Mouse (Mus musculus) heart, embryonic 12.5 days (tissue): ENCODE results near the gene Otogl. TPM values are rescaled to one million over a fixed set of nuclear protein-coding genes. Genes with fewer than 3 reads are reported as not detected.
"Not testable (repeated sequence)": the region's sequence is repeated elsewhere in the genome, so short reads cannot be mapped to it uniquely, and the experiment has no call there.

Source experiments
- ATAC-seq: fragments of 200-750 bp; cut with Nextera tagmentation; 2 replicates; pipeline ENCODE4 v1.8.0; 2017; ENCODE audit warnings: moderate TSS enrichment, moderate library complexity; ENCODE audit not compliant: insufficient number of reproducible peaks, low FRiP score
- H3K27ac ChIP-seq: fragments of 300-500 bp; sonication (generic); 2 replicates; pipeline ENCODE4 v1.5.1; 2016; ENCODE audit warnings: mild to moderate bottlenecking, moderate library complexity; ENCODE audit not compliant: poor library complexity, severe bottlenecking
- H3K27me3 ChIP-seq: fragments of 300-500 bp; sonication (generic); replicated peaks from 2 replicates; pipeline ENCODE4 v1.6.1; 2016; ENCODE audit warnings: mild to moderate bottlenecking, moderate library complexity
- H3K36me3 ChIP-seq: fragments of 300-500 bp; sonication (generic); 2 replicates; pipeline ENCODE4 v1.6.1; 2016; ENCODE audit warnings: mild to moderate bottlenecking, moderate library complexity
- H3K4me1 ChIP-seq: fragments of 300-500 bp; sonication (generic); replicated peaks from 2 replicates; pipeline ENCODE4 v1.6.1; 2016; ENCODE audit warnings: mild to moderate bottlenecking
- H3K4me2 ChIP-seq: fragments of 300-500 bp; sonication (generic); 2 replicates; pipeline ENCODE4 v1.6.1; 2016; ENCODE audit warnings: mild to moderate bottlenecking, moderate library complexity
- H3K4me3 ChIP-seq: fragments of 300-500 bp; sonication (generic); 2 replicates; pipeline ENCODE4 v1.5.1; 2016; ENCODE audit warnings: mild to moderate bottlenecking
- H3K9ac ChIP-seq: fragments of 300-500 bp; sonication (generic); 2 replicates; pipeline ENCODE4 v1.6.1; 2016; ENCODE audit warnings: mild to moderate bottlenecking, moderate library complexity
- H3K9me3 ChIP-seq: fragments of 300-500 bp; sonication (generic); replicated peaks from 2 replicates; pipeline ENCODE4 v1.6.1; 2016; ENCODE audit warnings: mild to moderate bottlenecking, moderate library complexity
- WGBS: fragments of 180-500 bp; shearing (Covaris S2); methylation state at CpG from one replicate; pipeline ENCODE4 v1.1.7; 2016; 5-methylcytosine and 5-hydroxymethylcytosine counted together
- polyA plus RNA-seq: library from polyadenylated mRNA; unstranded; fragments of >200 nt; fragmentation: Nextera tagmentation; extraction: Ambion mirVana; gene quantifications from 2 replicates; pipeline ENCODE4 v1.2.1, GENCODE M21; 2016

Gene Otogl
- polyA plus RNA-seq, 1 experiment from 2014 or later: 0.13 TPM

GRCm38 (mm10) chr10:107804285-107804684 lies 107.6 kb downstream of the Otogl start:
- not testable (repeated sequence) for H3K36me3 ChIP-seq, H3K4me3 ChIP-seq, H3K27ac ChIP-seq, ATAC-seq, H3K9ac ChIP-seq, H3K9me3 ChIP-seq, H3K4me2 ChIP-seq, H3K27me3 ChIP-seq
- WGBS: 74% methylated on average over 2 of the region's 2 CpGs
- peaks cover 30% of the 10 kb centered on the region for H3K4me1 ChIP-seq

- Histone ChIP-seq H3K4me1 (peaks cover 15% of the 10 kb centered on the region), H3K9me3 (no peaks in the 10 kb centered on the region), H3K4me2 (no peak overlapping the region), H3K27me3 (no peaks in the 10 kb centered on the region), H3K4me3 (no peak overlapping the region), H3K27ac (no peak overlapping the region), H3K36me3 (no peaks in the 10 kb centered on the region), H3K9ac (no peak overlapping the region)
- WGBS: 8% methylated on average over 7 of the region's 7 CpGs
- no peak for ATAC-seq
Measured at GRCm38 (mm10) chr10:107799671-107800353, 112.1 kb downstream of the Otogl start.

GRCm38 (mm10) chr10:107794812-107795756 lies 116.8 kb downstream of the Otogl start:
- Histone ChIP-seq H3K4me2 (no peak overlapping the region), H3K4me3 (no peak overlapping the region), H3K9ac (no peak overlapping the region), H3K4me1 (peaks cover 4% of the 10 kb centered on the region; the same call in 1 of the 2 replicates), H3K27ac (no peak overlapping the region), H3K27me3 (no peaks in the 10 kb centered on the region), H3K36me3 (no peaks in the 10 kb centered on the region), H3K9me3 (no peaks in the 10 kb centered on the region)
- ATAC-seq: no peak
- WGBS: 74% methylated on average over 10 of the region's 10 CpGs

GRCm38 (mm10) chr10:107792491-107792890 lies 119.4 kb downstream of the Otogl start:
- Histone ChIP-seq H3K27ac (no peak overlapping the region), H3K4me3 (no peak overlapping the region)
- 77% methylated on average over 3 of the region's 3 CpGs for WGBS

GRCm38 (mm10) chr10:107779548-107779947 lies 132.4 kb downstream of the Otogl start:
- Histone ChIP-seq H3K9me3 (no peaks in the 10 kb centered on the region), H3K36me3 (no peaks in the 10 kb centered on the region), H3K27ac (0 out of 2 replicates have a peak overlapping the region, but pooled peaks have one; percentile 23), H3K4me1 (no peaks in the 10 kb centered on the region), H3K4me3 (no peak overlapping the region), H3K27me3 (no peaks in the 10 kb centered on the region), H3K9ac (no peak overlapping the region), H3K4me2 (no peak overlapping the region)
- no peak for ATAC-seq
- WGBS: 43% methylated on average over 2 of the region's 2 CpGs

More at GRCm38 (mm10) chr10:107792491-107792890, 119.4 kb downstream of the Otogl start:
- Histone ChIP-seq H3K9me3 (no peaks in the 10 kb centered on the region), H3K36me3 (no peaks in the 10 kb centered on the region), H3K9ac (no peak overlapping the region), H3K4me2 (no peak overlapping the region), H3K4me1 (peaks cover 4% of the 10 kb centered on the region; the same call in 1 of the 2 replicates), H3K27me3 (no peaks in the 10 kb centered on the region)
- ATAC-seq: no peak

- no peak for ATAC-seq
- H3K27ac ChIP-seq: no peak overlapping the region
- no peaks in the 10 kb centered on the region for H3K4me1 ChIP-seq
- no peak overlapping the region for H3K4me3 ChIP-seq
- no peaks in the 10 kb centered on the region for H3K27me3 ChIP-seq
- H3K36me3 ChIP-seq: no peaks in the 10 kb centered on the region
- no peak overlapping the region for H3K9ac ChIP-seq
- H3K9me3 ChIP-seq: no peaks in the 10 kb centered on the region; the same call in 1 of the 2 replicates
- no peak overlapping the region for H3K4me2 ChIP-seq
- WGBS: 70% methylated on average over 1 of the region's 1 CpGs
Measured at GRCm38 (mm10) chr10:107759624-107760023, 152.3 kb downstream of the Otogl start.

- no peak overlapping the region for H3K9ac ChIP-seq
- WGBS: 79% methylated on average over 3 of the region's 3 CpGs
Measured at GRCm38 (mm10) chr10:107753471-107753870, 158.5 kb downstream of the Otogl start.

GRCm38 (mm10) chr10:107752351-107753143 lies 159.4 kb downstream of the Otogl start:
- peak overlapping the region; percentile 19 for H3K4me3 ChIP-seq
- H3K36me3 ChIP-seq: no peaks in the 10 kb centered on the region
- H3K9ac ChIP-seq: no peak overlapping the region
- H3K27ac ChIP-seq: no peak overlapping the region
- whole genome bisulfite sequencing: 36% methylated on average over 15 of the region's 15 CpGs
- ATAC-seq: no peak
- H3K4me1 ChIP-seq: peaks cover 11% of the 10 kb centered on the region; the same call in 1 of the 2 replicates
- H3K9me3 ChIP-seq: no peaks in the 10 kb centered on the region; the same call in 1 of the 2 replicates
- peak overlapping the region; percentile 63 for H3K4me2 ChIP-seq
- no peaks in the 10 kb centered on the region for H3K27me3 ChIP-seq

More at GRCm38 (mm10) chr10:107753471-107753870, 158.5 kb downstream of the Otogl start:
- Histone ChIP-seq H3K36me3 (no peaks in the 10 kb centered on the region), H3K27ac (no peak overlapping the region), H3K27me3 (no peaks in the 10 kb centered on the region), H3K4me2 (no peak overlapping the region), H3K9me3 (no peaks in the 10 kb centered on the region; the same call in 1 of the 2 replicates), H3K4me1 (peaks cover 11% of the 10 kb centered on the region; the same call in 1 of the 2 replicates), H3K4me3 (no peak overlapping the region)
- no peak for ATAC-seq

GRCm38 (mm10) chr10:107751944-107752343 lies 160.0 kb downstream of the Otogl start:
- Histone ChIP-seq H3K27ac (no peak overlapping the region), H3K4me3 (peak overlapping the region; percentile 19), H3K27me3 (no peaks in the 10 kb centered on the region), H3K4me2 (peak overlapping the region; percentile 63), H3K4me1 (peaks cover 11% of the 10 kb centered on the region; the same call in 1 of the 2 replicates), H3K9ac (no peak overlapping the region), H3K36me3 (no peaks in the 10 kb centered on the region), H3K9me3 (no peaks in the 10 kb centered on the region; the same call in 1 of the 2 replicates)
- ATAC-seq: no peak
- WGBS: 28% methylated on average over 6 of the region's 6 CpGs

- Histone ChIP-seq H3K27ac (no peak overlapping the region), H3K9me3 (no peaks in the 10 kb centered on the region), H3K27me3 (no peaks in the 10 kb centered on the region), H3K36me3 (no peaks in the 10 kb centered on the region), H3K4me1 (peaks cover 7% of the 10 kb centered on the region; the same call in 1 of the 2 replicates), H3K4me3 (no peak overlapping the region), H3K4me2 (no peak overlapping the region), H3K9ac (no peak overlapping the region)
- ATAC-seq: no peak
- 23% methylated on average over 5 of the region's 5 CpGs for WGBS
Measured at GRCm38 (mm10) chr10:107747566-107747965, 164.4 kb downstream of the Otogl start.
